Mouse (Mus musculus): ENCODE data around the gene H2bfm. TPM values are rescaled to one million over a fixed set of nuclear protein-coding genes. Genes with fewer than 3 reads are reported as not detected.
A peak's percentile ranks its signal among the peaks of the same experiment; 100 is the strongest.

H2bfm gene
- polyA plus RNA-seq, 1 experiment from 2014 or later = not detected

DNA sequence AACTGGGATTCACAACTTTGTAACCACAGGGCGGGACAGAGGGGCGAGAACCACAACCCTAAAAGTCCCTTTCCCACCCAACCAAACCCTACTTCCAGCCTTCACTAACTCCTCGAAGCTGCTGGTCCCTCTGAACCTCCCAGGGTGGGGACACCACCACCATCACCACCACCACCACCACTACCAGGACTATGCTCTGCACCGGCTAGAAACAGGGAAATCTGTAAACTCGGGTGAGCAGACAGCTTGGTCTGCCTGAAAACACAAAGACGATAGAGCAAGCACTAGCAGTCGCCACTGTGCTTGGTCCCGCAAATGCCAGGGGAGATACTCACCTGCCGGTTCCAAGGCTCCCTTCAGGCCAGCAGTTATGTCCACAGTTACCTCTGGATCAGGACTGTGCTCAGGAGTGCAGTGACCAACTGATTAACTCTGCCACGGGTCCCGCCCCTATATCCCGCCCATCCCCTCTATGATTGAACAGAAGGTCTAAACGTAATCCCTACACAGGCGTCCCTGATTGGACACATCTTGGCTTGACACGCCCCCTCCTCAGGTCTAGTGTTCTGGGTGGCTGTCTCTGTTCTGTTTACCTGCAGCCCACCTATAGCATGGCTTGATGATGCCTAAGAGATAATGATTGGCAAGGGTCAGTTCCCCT, 49.4 kb downstream of the H2bfm start, which contains the start of the genes Tmsb15l and Tmsb15b1:
TSS of gene Tmsb15l (minus strand) at position 446 of the 661 bp plus-strand sequence.
TSS of gene Tmsb15b1 (minus strand) at position 451 of the 661 bp plus-strand sequence.
- H3K9ac ChIP-seq (ENCODE audit: low read depth, low read length) = peak within 1 kb of the TSS; percentile 61
- no peaks in the 10 kb centered on the region for H3K36me3 ChIP-seq (ENCODE audit: control insufficient read depth, insufficient read depth, low read length)
- H3K4me2 ChIP-seq (ENCODE audit: low read length) = peak within 1 kb of the TSS; percentile 59
- H3K4me3 ChIP-seq (ENCODE audit: low read length) = peak within 1 kb of the TSS; percentile 53
- 26% methylated on average over 13 of the region's 15 CpGs for WGBS
- H3K27me3 ChIP-seq (replicated peaks; ENCODE audit: control insufficient read depth, insufficient read depth, low read length) = no peaks in the 10 kb centered on the region
- no peaks in the 10 kb centered on the region for H3K4me1 ChIP-seq (ENCODE audit: control insufficient read depth, insufficient read depth, low read depth, low read length)
- ATAC-seq = peak; percentile 100
- no peak within 1 kb of the TSS for H3K27ac ChIP-seq (ENCODE audit: low read depth, low read length)
- no peaks in the 10 kb centered on the region for H3K9me3 ChIP-seq (ENCODE audit: control insufficient read depth, low read length)

Other genes starting within 250 kb of the H2bfm start
- gene Tceal1, start 219.3 kb upstream of the H2bfm start, polyA plus RNA-seq (2015; fragmentation: Nextera tagmentation; extraction: Ambion mirVana) = 23.2 and 27.7 TPM in 2 replicates
- gene Morf4l2, start 183.6 kb upstream of the H2bfm start, polyA plus RNA-seq (2015; fragmentation: Nextera tagmentation; extraction: Ambion mirVana) = 541 and 552 TPM in 2 replicates
- gene Glra4, start 147.2 kb upstream of the H2bfm start, polyA plus RNA-seq (2015; fragmentation: Nextera tagmentation; extraction: Ambion mirVana) = not detected in 2 replicates
- gene Plp1, start 104.7 kb upstream of the H2bfm start, polyA plus RNA-seq (2015; fragmentation: Nextera tagmentation; extraction: Ambion mirVana) = 15.4 and 16.3 TPM in 2 replicates
- 24.3 and 27.8 TPM in 2 replicates for gene Rab9b, start 58.6 kb upstream of the H2bfm start, polyA plus RNA-seq (2015; fragmentation: Nextera tagmentation; extraction: Ambion mirVana)
- 67.2 and 73.8 TPM in 2 replicates for gene Tmsb15b2, start 48.2 kb downstream of the H2bfm start, polyA plus RNA-seq (2015; fragmentation: Nextera tagmentation; extraction: Ambion mirVana)
- gene Tmsb15l, start 49.5 kb downstream of the H2bfm start, polyA plus RNA-seq (2015; fragmentation: Nextera tagmentation; extraction: Ambion mirVana) = 7.4 and 7.7 TPM in 2 replicates
- gene Tmsb15b1, start 49.5 kb downstream of the H2bfm start, polyA plus RNA-seq (2015; fragmentation: Nextera tagmentation; extraction: Ambion mirVana) = 29.2 and 29.5 TPM in 2 replicates
- gene Zcchc18, start 65.8 kb downstream of the H2bfm start, polyA plus RNA-seq (2015; fragmentation: Nextera tagmentation; extraction: Ambion mirVana) = 480 and 547 TPM in 2 replicates
- 13.2 and 14.7 TPM in 2 replicates for gene Slc25a53, start 111.0 kb downstream of the H2bfm start, polyA plus RNA-seq (2015; fragmentation: Nextera tagmentation; extraction: Ambion mirVana)
- gene Fam199x, start 122.3 kb downstream of the H2bfm start, polyA plus RNA-seq (2015; fragmentation: Nextera tagmentation; extraction: Ambion mirVana) = 6.9 and 8.2 TPM in 2 replicates
- gene Esx1, start 194.8 kb downstream of the H2bfm start, polyA plus RNA-seq (2015; fragmentation: Nextera tagmentation; extraction: Ambion mirVana) = not detected in 2 replicates

Data from hindbrain, embryonic 16.5 days (tissue).